ENCODE assay signal across 24 mouse cellular contexts in genomic region chr6:143958372-143958771, GRCm38 (mm10).
DNase-seq lines count a peak whose midpoint lies in the region; ATAC-seq lines count a peak whose summit lies in the region.
"Had no signal": no experiment of that assay in that cellular context is flagged by ENCODE, and none has a peak within 500 bp of the region (broad histone marks: within the 10 kb centered on the region; RNA-seq: fewer than 3 reads in every experiment).

No protein-coding gene starts in this region.

- DNase-seq in frontal cortex, postnatal 25 days (ENCODE audit: low spot score in 2 of 2): no peak
- no peak for DNase-seq in limb, embryonic 10.5 days (ENCODE audit: low spot score)
- DNase-seq in right cerebral cortex, adult 18-20 months: peak; percentile 28
- no peak for DNase-seq in right cerebral cortex, adult 2 months (ENCODE audit: low spot score in 2 of 2)
- DNase-seq: adrenal gland, postnatal 36 days; B cell, adult 2 months; cerebellum, adult 11 months; cerebellum, adult 2 months; cerebellum, adult 9-11 months; cerebellum, postnatal 25 days; gastrocnemius, postnatal 25 days; heart, adult 2 months had no signal

- H3K4me2 ChIP-seq in limb, embryonic 12.5 days: no peak overlapping the region
- H3K4me2 ChIP-seq: embryonic facial prominence, embryonic 12.5 days; embryonic facial prominence, embryonic 15.5 days; hindbrain, embryonic 12.5 days; hindbrain, embryonic 15.5 days; intestine, embryonic 15.5 days had no signal

- ATAC-seq in frontal cortex, adult (ENCODE audit: low TSS enrichment): peak; percentile 62
- no peak for ATAC-seq in limb, embryonic 12.5 days (ENCODE audit: insufficient number of reproducible peaks, insufficient read depth, low FRiP score, low TSS enrichment, low read depth)
- ATAC-seq: forebrain, embryonic 16.5 days; intestine, embryonic 15.5 days; Patski had no signal

- H3K36me3 ChIP-seq in limb, embryonic 12.5 days: 0 out of 2 replicates have a peak, but pooled peaks cover 10% of the 10 kb centered on the region
- peaks cover 7% of the 10 kb centered on the region for H3K36me3 ChIP-seq in limb, embryonic 10.5 days
- H3K36me3 ChIP-seq: embryonic facial prominence, embryonic 15.5 days; G1E; heart, embryonic 10.5 days; hindbrain, embryonic 15.5 days; intestine, embryonic 15.5 days had no signal

- H3K27me3 ChIP-seq in limb, embryonic 12.5 days: no peaks in the 10 kb centered on the region
- H3K27me3 ChIP-seq in limb, embryonic 10.5 days (ENCODE audit: low read depth, poor library complexity, severe bottlenecking): no peaks in the 10 kb centered on the region
- H3K27me3 ChIP-seq: CH12.LX; embryonic facial prominence, embryonic 12.5 days; embryonic facial prominence, embryonic 15.5 days; hindbrain, embryonic 12.5 days; hindbrain, embryonic 15.5 days; intestine, embryonic 15.5 days; Patski had no signal

- H3K9me3 ChIP-seq in limb, embryonic 12.5 days: no peaks in the 10 kb centered on the region
- H3K9me3 ChIP-seq in limb, embryonic 10.5 days (replicated peaks): no peaks in the 10 kb centered on the region
- H3K9me3 ChIP-seq: embryonic facial prominence, embryonic 12.5 days; embryonic facial prominence, embryonic 15.5 days; heart, embryonic 10.5 days; hindbrain, embryonic 12.5 days; hindbrain, embryonic 15.5 days; intestine, embryonic 15.5 days had no signal

- H3K4me3 ChIP-seq in limb, embryonic 12.5 days (replicated peaks): no peak overlapping the region
- no peak overlapping the region for H3K4me3 ChIP-seq in limb, embryonic 10.5 days
- H3K4me3 ChIP-seq: embryonic facial prominence, embryonic 12.5 days; embryonic facial prominence, embryonic 15.5 days; heart, adult 2 months; heart, embryonic 10.5 days; hindbrain, embryonic 12.5 days; hindbrain, embryonic 15.5 days; intestine, embryonic 15.5 days had no signal

- peak overlapping the region; percentile 20; the same call in 1 of the 2 replicates for H3K27ac ChIP-seq in limb, embryonic 12.5 days
- no peak overlapping the region for H3K27ac ChIP-seq in limb, embryonic 10.5 days
- H3K27ac ChIP-seq: embryonic facial prominence, embryonic 12.5 days; embryonic facial prominence, embryonic 15.5 days; heart, adult 2 months; heart, embryonic 10.5 days; hindbrain, embryonic 12.5 days; hindbrain, embryonic 15.5 days; intestine, embryonic 15.5 days had no signal

- WGBS in limb, embryonic 12.5 days: 87% methylated on average over 7 of the region's 7 CpGs
- 90% methylated on average over 7 of the region's 7 CpGs for WGBS in limb, embryonic 10.5 days

- H3K9ac ChIP-seq in limb, embryonic 12.5 days (replicated peaks): no peak overlapping the region
- H3K9ac ChIP-seq: embryonic facial prominence, embryonic 12.5 days; embryonic facial prominence, embryonic 15.5 days; hindbrain, embryonic 12.5 days; hindbrain, embryonic 15.5 days; intestine, embryonic 15.5 days had no signal

- H3K4me1 ChIP-seq in limb, embryonic 12.5 days (replicated peaks): peaks cover 23% of the 10 kb centered on the region
- H3K4me1 ChIP-seq in limb, embryonic 10.5 days: peaks cover 25% of the 10 kb centered on the region
- H3K4me1 ChIP-seq: embryonic facial prominence, embryonic 15.5 days; heart, embryonic 10.5 days; hindbrain, embryonic 12.5 days; hindbrain, embryonic 15.5 days; intestine, embryonic 15.5 days had no signal
